Mouse (Mus musculus) kidney, postnatal 14 days (tissue): ENCODE results near the gene St13.

Experiments
- DNase-seq: peaks from one replicate; pipeline ENCODE4 v3.0.0; 2022; ENCODE audit warnings: mixed read lengths

St13 gene

DNA sequence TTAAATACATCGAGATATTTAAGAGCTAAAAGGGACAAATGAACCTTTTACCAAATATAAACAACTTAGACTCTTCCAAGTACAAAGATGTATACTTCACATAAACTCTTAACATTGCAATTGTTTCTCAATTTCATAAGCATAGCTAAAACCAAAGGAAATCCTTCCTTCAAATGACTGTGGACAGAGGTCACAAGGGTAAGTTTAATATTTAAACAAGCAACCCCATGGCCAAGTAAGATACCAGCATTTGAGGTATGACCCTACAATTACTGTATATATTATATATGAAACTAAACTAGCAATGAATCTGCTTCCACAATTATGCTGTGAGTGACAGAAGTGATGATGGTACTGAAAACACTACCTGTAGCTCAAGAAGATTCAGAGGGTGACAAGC is 35.6 kb downstream of the St13 start:
- DNase-seq = no peak

DNA sequence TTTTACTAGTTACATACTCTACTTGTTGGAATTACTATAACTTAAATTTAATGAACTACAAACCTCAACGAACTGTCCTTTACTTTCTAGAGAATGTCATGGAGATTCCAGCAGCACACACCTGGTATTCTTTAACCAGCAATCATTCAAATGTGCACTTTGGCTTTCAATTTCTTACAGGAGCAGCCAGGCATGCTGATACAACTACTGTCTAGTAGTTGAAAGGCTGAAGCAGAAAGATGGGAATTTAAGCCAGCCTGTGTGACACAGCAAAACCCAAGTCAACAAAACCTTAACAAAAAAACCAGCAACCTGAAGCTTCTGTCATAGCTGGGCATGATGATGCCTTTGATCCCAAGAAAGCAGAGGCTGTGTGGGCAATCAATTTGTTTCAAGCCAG is 37.4 kb downstream of the St13 start:
- no peak for DNase-seq

- no peak for DNase-seq
Measured at GRCm38 (mm10) chr15:81361417-81362015, 38.4 kb downstream of the St13 start.

DNA sequence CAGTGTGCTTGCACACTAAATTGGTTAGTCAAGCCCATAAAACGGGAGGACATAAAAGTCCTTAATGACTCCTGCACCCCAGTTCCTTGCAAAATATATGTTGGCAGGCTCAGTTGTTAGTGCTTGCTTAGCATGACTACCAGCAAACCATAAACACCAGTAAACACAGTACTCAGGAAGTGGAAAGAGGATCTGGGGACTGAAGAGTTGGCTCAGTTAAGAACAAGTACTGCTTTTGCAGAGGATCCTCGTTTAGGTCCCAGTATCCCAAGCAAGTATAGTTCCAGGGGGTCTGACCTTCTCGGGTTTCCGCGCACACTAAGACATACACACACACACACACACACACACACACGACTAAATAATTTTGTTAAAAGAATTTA is 38.9 kb downstream of the St13 start:
- DNase-seq = no peak

DNA sequence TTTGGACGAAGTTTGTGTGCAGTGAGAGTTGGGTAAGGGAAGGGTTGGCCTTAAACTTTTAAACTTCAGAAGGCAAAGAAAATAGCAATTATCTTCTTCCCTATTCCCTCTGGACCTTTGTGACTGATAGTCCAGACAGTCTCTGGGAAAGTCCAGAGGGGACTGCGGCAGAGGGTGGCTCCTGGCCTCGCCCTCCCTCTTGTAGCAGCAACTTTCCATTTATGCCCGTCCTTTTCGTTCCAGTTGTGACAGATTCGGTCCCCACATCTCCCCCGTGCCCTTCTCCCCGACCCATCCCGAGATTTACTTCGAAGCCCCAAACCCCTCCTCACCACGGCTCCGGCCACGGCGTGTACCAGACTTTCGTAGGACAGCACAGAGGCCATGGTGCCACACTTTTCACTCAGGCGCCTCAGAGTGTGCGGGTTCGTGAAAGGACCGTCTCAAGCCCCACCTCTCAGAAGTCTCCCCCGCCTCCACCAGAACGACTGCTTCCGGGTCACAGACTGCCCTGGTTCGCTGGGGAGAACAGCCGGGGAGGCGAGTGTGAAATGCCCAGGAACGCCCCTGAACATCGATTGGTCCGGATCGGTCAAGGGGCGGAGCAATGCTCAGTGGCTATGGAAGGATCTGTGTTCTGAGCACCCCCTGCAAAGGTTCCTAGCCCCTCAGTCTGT is 39.4 kb downstream of the St13 start, which contains the start of gene Slc25a17:
Slc25a17 (minus strand) TSS at position 468 of the 677 bp plus-strand sequence.
- DNase-seq = peak; percentile 96

DNA sequence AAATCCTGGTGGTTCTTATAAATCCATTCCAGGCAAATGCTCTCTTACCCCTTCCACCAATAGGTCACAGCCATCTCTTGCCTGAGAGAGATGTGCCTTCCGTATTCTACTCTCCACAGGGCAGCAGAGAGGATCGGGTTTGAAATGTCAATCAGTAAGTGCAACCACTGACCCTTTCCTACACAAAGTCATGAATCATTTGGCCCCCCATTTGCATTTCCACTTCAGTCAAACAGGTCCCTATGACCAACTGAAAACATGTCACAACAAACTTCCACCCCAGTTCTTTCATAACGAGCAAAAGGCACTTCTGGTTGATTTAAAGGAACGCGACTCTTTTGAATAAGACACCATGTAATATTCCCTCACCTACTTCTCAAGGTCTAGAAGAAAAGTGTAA is 40.5 kb downstream of the St13 start:
- no peak for DNase-seq

DNA sequence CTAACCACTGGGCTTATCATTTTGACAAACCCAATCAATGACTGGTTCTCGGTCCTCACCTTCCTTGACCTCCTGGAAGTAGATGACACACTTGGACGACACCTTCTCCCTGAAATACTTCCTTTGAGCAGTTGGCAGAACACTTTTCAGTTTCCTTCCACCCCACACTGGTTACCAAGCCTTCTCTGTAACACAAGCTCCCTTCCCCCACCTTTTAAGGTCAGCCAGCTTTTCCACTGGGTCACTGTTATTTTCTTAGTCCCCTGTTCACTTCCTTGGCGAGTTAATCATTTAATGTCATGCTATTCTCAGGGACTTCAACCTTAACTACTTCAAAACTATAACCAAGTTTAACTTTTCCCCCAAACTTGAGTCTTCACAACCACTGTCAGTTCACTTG is 40.9 kb downstream of the St13 start:
- peak; percentile 43 for DNase-seq

GRCm38 (mm10) chr15:81356946-81357345 is 42.9 kb downstream of the St13 start:
- no peak for DNase-seq

DNA sequence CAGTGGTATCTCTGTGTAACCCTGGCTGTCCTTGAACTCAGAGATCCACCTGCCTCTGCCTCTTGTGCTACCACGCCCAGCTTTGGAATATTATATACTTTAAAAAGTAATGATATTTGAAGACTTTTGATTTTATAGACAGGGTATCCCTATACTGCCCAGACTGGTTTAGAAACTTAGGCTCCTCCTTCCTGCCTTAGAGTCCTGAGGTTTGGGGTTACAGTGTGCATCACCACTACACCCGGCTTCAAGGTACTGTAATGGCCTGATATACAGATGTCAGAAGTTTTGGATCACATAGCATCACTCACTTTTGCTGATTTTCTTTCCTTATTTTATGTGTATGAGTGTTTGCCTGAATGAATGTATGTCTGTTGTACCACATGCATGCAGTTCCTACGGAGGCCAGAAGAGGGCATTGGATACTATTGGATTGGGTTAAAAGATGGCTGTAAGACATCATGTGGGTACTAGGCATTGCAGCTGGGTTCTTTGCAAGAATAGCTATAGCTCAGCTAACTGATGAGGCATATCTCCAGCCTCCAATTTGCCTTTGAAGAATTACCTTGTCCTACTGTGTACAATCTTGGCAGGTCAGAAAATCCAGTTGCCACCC is 44.6 kb downstream of the St13 start:
- peak; percentile 69 for DNase-seq

GRCm38 (mm10) chr15:81352638-81353037 is 47.2 kb downstream of the St13 start:
- DNase-seq = no peak

DNA sequence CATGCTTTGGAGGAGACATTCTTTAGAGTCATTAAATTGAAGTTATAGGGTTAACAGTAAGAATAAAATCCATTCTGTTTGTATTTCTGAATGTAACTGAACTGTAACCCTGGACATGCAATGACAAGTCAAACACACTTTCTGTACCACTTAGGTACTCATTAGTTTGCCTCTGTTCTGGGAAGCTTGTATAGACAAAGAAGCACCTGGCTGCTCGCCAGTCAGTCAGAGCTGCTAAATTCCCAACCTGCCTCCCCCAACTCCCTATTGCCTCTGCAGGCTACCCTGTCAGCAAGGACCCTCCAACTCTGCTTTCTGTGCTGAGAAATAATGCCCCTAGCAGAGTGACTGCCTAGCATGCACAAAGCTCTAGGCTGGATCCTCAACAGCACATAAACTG is 49.5 kb downstream of the St13 start:
- DNase-seq = no peak

GRCm38 (mm10) chr15:81348366-81348765 is 51.5 kb downstream of the St13 start:
- DNase-seq = no peak

GRCm38 (mm10) chr15:81347466-81347865 is 52.4 kb downstream of the St13 start:
- no peak for DNase-seq

DNA sequence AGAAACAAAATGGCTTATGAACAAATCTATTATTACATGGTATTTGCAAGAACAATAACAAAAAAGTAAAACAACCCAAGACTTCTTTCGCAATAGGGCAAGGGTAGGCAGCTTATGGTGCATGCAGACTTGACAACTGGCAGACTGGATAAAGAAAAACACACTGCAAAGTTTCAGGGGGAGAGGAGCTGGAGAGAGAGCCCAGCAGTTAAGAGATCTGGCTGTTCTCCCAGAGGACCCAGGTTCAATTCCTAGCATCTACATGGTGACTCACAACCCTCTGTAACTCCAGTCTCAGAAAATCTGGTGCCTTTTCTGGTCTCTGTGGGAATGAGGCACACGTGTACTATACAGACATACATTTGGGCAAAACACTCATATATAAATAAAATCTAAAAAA is 58.5 kb downstream of the St13 start:
- no peak for DNase-seq

GRCm38 (mm10) chr15:81339158-81339557 is 60.7 kb downstream of the St13 start:
- no peak for DNase-seq

GRCm38 (mm10) chr15:81336466-81336865 is 63.4 kb downstream of the St13 start:
- DNase-seq = no peak

GRCm38 (mm10) chr15:81332517-81332916 is 67.4 kb downstream of the St13 start:
- DNase-seq = no peak

DNA sequence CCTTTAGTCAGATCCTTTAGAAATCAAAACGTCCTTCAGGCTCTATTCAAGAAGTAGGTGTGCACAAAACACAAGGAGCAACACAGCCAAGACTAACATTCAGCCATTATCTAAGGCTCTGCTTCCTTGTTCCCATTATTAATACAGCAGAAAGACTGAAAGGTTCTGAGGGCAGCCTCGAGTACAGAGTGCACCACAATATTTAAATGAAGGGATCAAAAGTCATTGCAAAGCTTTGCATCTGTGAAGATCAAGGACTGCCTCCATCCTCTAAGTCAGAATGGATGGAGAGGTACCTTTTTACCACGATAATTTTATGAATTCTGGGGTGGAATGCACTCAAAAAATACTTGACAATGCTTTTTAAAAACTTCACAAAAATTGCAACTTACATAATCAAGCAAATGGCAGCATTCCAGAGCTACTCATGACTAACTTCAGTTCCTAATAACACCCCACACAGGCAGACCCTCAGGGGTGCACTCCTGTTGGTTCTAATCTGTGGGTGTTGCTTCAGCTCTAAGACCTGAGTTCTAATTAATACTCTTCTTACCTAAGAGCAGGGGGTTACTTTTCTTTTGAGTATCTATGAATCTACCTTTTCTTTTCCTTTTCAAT is 69.0 kb downstream of the St13 start:
- DNase-seq = no peak

DNA sequence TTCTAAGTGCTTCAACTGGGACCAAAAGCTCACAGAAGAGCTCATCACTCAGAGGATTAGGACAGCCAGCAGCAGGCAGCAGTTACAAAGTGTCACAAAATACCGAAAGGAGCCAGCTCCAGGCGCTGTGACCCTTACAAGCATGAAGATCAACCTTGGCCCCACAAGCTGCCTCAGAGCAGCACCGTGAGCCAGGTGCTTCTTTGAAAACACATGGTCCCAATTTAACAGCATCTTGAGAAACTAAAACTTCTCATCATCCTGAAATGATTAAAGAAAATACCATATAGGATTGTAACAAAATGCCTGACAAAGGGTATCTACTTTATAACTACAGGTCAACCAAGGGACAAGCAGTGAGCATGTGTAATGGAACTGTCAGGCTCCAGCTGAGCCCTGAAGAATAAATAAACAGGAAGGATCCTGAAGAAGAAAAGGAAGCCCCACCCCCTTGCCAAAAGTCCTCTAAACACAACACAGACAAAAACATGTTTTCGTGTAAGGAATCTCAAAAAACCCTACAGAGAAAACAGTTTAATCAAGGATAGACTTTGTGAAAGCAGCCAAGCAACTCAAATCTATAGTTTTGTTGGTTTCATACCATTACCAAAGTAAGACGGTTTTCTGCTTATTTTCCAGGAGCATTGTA is 70.0 kb downstream of the St13 start:
- DNase-seq = peak; percentile 25

DNA sequence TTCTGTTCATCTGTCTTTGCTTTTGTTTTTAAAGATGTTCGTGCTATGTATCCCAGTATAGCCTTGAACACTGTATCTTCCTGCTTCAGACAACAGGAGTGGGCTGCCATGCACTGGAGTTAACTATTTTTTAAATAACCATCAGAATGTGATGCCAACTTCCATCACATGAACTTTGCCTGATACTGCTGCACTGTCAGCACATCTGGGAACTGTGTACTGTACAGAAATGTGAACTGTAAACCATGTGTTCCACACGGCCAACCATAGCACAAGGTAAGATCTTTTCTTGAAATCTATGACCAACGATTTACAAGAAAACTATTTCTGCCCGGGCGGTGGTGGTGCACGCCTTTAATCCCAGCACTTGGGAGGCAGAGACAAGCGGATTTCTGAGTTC is 72.4 kb downstream of the St13 start:
- DNase-seq = peak; percentile 58

GRCm38 (mm10) chr15:81324979-81325378 is 74.9 kb downstream of the St13 start:
- DNase-seq = no peak

GRCm38 (mm10) chr15:81320137-81320536 is 79.7 kb downstream of the St13 start:
- DNase-seq = no peak

DNA sequence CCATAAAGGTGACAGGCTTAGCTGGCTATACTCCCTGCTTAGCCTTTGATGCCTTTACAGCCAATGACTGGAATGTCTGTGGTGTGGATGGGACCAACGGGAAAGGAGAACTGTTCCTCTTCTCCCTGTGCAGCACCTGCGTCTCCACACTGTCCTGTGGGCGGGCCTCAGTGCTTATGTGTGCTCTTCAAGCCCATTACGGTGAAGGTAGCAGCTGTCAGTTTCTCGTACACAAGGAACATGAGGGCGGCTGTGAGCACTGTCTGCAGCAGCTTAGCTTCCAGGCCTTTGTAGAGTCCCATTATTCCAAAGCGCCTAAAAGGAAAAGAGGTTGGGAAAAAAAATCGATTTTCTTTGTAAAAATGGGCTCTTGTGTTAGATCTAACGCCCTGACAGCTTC is 80.4 kb downstream of the St13 start:
- DNase-seq = no peak
